Mouse (Mus musculus) adrenal gland, adult 8-10 months (tissue): ENCODE measurements at regions not wholly inside any gene's neighbourhood (a gene's known extent, or its start where the extent isn't known, plus 50 kb on each side); places are given as distances from the start of the nearest gene placed in this dataset.

ENCODE experiments used
- DNase-seq: peaks from one replicate; pipeline ENCODE4 v3.0.0; 2022

- no peak for DNase-seq
These were observed 287.5 kb upstream of the Plxna2 start for GRCm38 (mm10) chr1:194330471-194330870.

- no peak for DNase-seq
These were observed 297.5 kb upstream of the Plxna2 start for GRCm38 (mm10) chr1:194320320-194321036.

GRCm38 (mm10) chr1:194318351-194318750 lies 299.7 kb upstream of the Plxna2 start:
- DNase-seq, result no peak

- no peak for DNase-seq
These were observed 302.4 kb upstream of the Plxna2 start for GRCm38 (mm10) chr1:194315593-194315992.

GRCm38 (mm10) chr1:194310373-194310772 lies 307.6 kb upstream of the Plxna2 start:
- DNase-seq, result no peak

GRCm38 (mm10) chr1:194308648-194309047 lies 309.4 kb upstream of the Plxna2 start:
- DNase-seq, result no peak

- no peak for DNase-seq
These were observed 314.1 kb upstream of the Plxna2 start for GRCm38 (mm10) chr1:194303951-194304350.

GRCm38 (mm10) chr1:194302775-194303174 lies 315.2 kb upstream of the Plxna2 start:
- no peak for DNase-seq

GRCm38 (mm10) chr1:194281941-194282340 lies 336.1 kb upstream of the Plxna2 start:
- DNase-seq, result peak; percentile 13

GRCm38 (mm10) chr1:194268028-194268427 lies 350.0 kb upstream of the Plxna2 start:
- no peak for DNase-seq

- no peak for DNase-seq
These were observed 355.6 kb upstream of the Plxna2 start for GRCm38 (mm10) chr1:194262374-194262773.

GRCm38 (mm10) chr1:194259957-194260356 lies 358.1 kb upstream of the Plxna2 start:
- DNase-seq, result no peak

GRCm38 (mm10) chr1:194244776-194245366 lies 373.1 kb upstream of the Plxna2 start:
- no peak for DNase-seq

GRCm38 (mm10) chr1:194241111-194241510 lies 376.9 kb upstream of the Plxna2 start:
- no peak for DNase-seq

GRCm38 (mm10) chr1:194231206-194231605 lies 386.8 kb upstream of the Plxna2 start:
- peak; percentile 4 for DNase-seq

GRCm38 (mm10) chr1:194226550-194227160 lies 391.4 kb upstream of the Plxna2 start:
- no peak for DNase-seq

- no peak for DNase-seq
These were observed 392.2 kb upstream of the Plxna2 start for GRCm38 (mm10) chr1:194225786-194226185.

GRCm38 (mm10) chr1:194224046-194224445 lies 394.0 kb upstream of the Plxna2 start:
- no peak for DNase-seq

- no peak for DNase-seq
These were observed 394.4 kb upstream of the Plxna2 start for GRCm38 (mm10) chr1:194223610-194224009.

- DNase-seq, result peak; percentile 42
These were observed 395.0 kb upstream of the Plxna2 start for GRCm38 (mm10) chr1:194223015-194223414.

- DNase-seq, result no peak
These were observed 409.7 kb upstream of the Plxna2 start for GRCm38 (mm10) chr1:194208034-194209000.

- DNase-seq, result no peak
These were observed 420.5 kb upstream of the Plxna2 start for GRCm38 (mm10) chr1:194197516-194197915.

- no peak for DNase-seq
These were observed 435.7 kb upstream of the Plxna2 start for GRCm38 (mm10) chr1:194182293-194182692.
